Mouse (Mus musculus) left cerebral cortex, adult 2 months (tissue): ENCODE data around the gene Zdhhc7. TPM values are rescaled to one million over a fixed set of nuclear protein-coding genes. Genes with fewer than 3 reads are reported as not detected.
A peak's percentile ranks its signal among the peaks of the same experiment; 100 is the strongest.

Source experiments
- DNase-seq, 2 experiments: peaks; one replicate each; pipeline ENCODE4 v3.0.0; 2021 to 2022; ENCODE audit warnings: low spot score in 2 of 2, mixed read lengths in 1 of 2; ENCODE audit errors: extremely low spot score in 1 of 2
- H3K27ac ChIP-seq: fragments of 200-600 bp; 2 replicates; pipeline ENCODE4 v1.8.1; 2022
- H3K4me3 ChIP-seq: fragments of 200-600 bp; 2 replicates; pipeline ENCODE4 v1.8.1; 2022
- CTCF ChIP-seq: fragments of 200-600 bp; IDR thresholded peaks from 2 replicates; pipeline ENCODE4 v1.8.1; 2022; ENCODE audit warnings: antibody characterized with exemption, mild to moderate bottlenecking, moderate library complexity
- intact Hi-C: fragments of 180-260 bp; cut with DNase I; formaldehyde crosslinking; loops from one replicate; pipeline ENCODE4 v1.15.1; 2025
- long read RNA-seq, 2 experiments: library from polyadenylated mRNA; stranded (forward); transcript quantifications; one replicate each; pipeline ENCODE4 v2.0.0; 2021; ENCODE audit warnings: borderline mapping rate in 2 of 2
- total RNA-seq, 2 experiments: library from RNA; stranded (reverse); gene quantifications; 2 replicates each; pipeline ENCODE4 v1.2.3; 2021

Zdhhc7 gene
- 10 to 100 TPM; 33.5 to 38.5 TPM for total RNA-seq
- long read RNA-seq, experiment 1, transcript Zdhhc7-201 (8 exons, 3,069 nt), result major isoform, 50 of 60 reads
- long read RNA-seq, experiment 1, partial matches to known transcripts, result 1 of 60 reads
- long read RNA-seq, experiment 1, other reads (novel, unspliced or antisense), result 7 of 60 reads
- long read RNA-seq, experiment 2, transcript Zdhhc7-201 (8 exons, 3,069 nt), result major isoform, 54 of 69 reads
- long read RNA-seq, experiment 2, partial matches to known transcripts, result 3 of 69 reads
- long read RNA-seq, experiment 2, other reads (novel, unspliced or antisense), result 9 of 69 reads

GRCm38 (mm10) chr8:120101068-120101972 lies at the start of gene Zdhhc7:
Zdhhc7 (minus strand) TSS chr8:120101482.
- H3K4me3 ChIP-seq, result peak within 1 kb of the TSS; percentile 96
- TF ChIP-seq CTCF, result no peak; the same call in none of the 2 replicates
- H3K27ac ChIP-seq, result peak within 1 kb of the TSS; percentile 95
- intact Hi-C loops, result no loop called here
- peak; percentile 84 to 86 for DNase-seq

- H3K4me3 ChIP-seq, result no peak overlapping the region
- DNase-seq, result no peak
- no peak overlapping the region for H3K27ac ChIP-seq
- intact Hi-C loops, result no loop called here
- no peak for TF ChIP-seq CTCF
Measured at GRCm38 (mm10) chr8:120150028-120150427, 48.7 kb upstream of the Zdhhc7 start.

GRCm38 (mm10) chr8:120146051-120146450 lies 44.8 kb upstream of the Zdhhc7 start:
- TF ChIP-seq CTCF, result no peak
- Histone ChIP-seq H3K27ac (no peak overlapping the region; the same call in 1 of the 2 replicates), H3K4me3 (no peak overlapping the region)
- intact Hi-C loops, result no loop called here
- DNase-seq, result no peak

GRCm38 (mm10) chr8:120144652-120145301 lies 43.5 kb upstream of the Zdhhc7 start:
- TF ChIP-seq CTCF, result no peak
- no peak overlapping the region for H3K4me3 ChIP-seq
- peak in 1 of 2 experiments; percentile 49 for DNase-seq
- peak overlapping the region; percentile 83 for H3K27ac ChIP-seq
- intact Hi-C loops, result loop anchor here (5.0 kb wide), 1 partner anchor 192 kb away; no protein-coding TSS in a partner anchor

GRCm38 (mm10) chr8:120143911-120144651 lies 42.8 kb upstream of the Zdhhc7 start:
- H3K4me3 ChIP-seq, result no peak overlapping the region
- H3K27ac ChIP-seq, result peak overlapping the region; percentile 83
- intact Hi-C loops, result loop anchor here (5.0 kb wide), 1 partner anchor 192 kb away; no protein-coding TSS in a partner anchor
- TF ChIP-seq CTCF, result no peak
- peak; percentile 51 to 60 for DNase-seq

- Histone ChIP-seq H3K27ac (peak overlapping the region; percentile 21; the same call in 1 of the 2 replicates), H3K4me3 (no peak overlapping the region)
- intact Hi-C loops, result loop anchor here (2.0 to 5.0 kb wide), 2 partner anchors 26 to 188 kb away; partner anchors contain the start of gene 6430548M08Rik
- no peak for TF ChIP-seq CTCF
- DNase-seq, result no peak
Measured at GRCm38 (mm10) chr8:120140769-120141168, 39.5 kb upstream of the Zdhhc7 start.

GRCm38 (mm10) chr8:120138958-120139357 lies 37.7 kb upstream of the Zdhhc7 start:
- DNase-seq, result no peak
- Histone ChIP-seq H3K27ac (no peak overlapping the region), H3K4me3 (no peak overlapping the region)
- intact Hi-C loops, result no loop called here
- TF ChIP-seq CTCF, result no peak

GRCm38 (mm10) chr8:120136618-120137017 lies 35.3 kb upstream of the Zdhhc7 start:
- intact Hi-C loops, result no loop called here
- H3K27ac ChIP-seq, result peak overlapping the region; percentile 61
- peak; percentile 60 to 75 for DNase-seq
- peak; percentile 48 for TF ChIP-seq CTCF
- no peak overlapping the region for H3K4me3 ChIP-seq

- H3K4me3 ChIP-seq, result no peak overlapping the region
- TF ChIP-seq CTCF, result no peak
- H3K27ac ChIP-seq, result peak overlapping the region; percentile 61; the same call in 1 of the 2 replicates
- intact Hi-C loops, result no loop called here
- no peak for DNase-seq
Measured at GRCm38 (mm10) chr8:120135687-120136086, 34.4 kb upstream of the Zdhhc7 start.

- intact Hi-C loops, result no loop called here
- Histone ChIP-seq H3K4me3 (no peak overlapping the region), H3K27ac (no peak overlapping the region)
- TF ChIP-seq CTCF, result no peak; the same call in 1 of the 2 replicates
- no peak for DNase-seq
Measured at GRCm38 (mm10) chr8:120133169-120133568, 31.9 kb upstream of the Zdhhc7 start.

GRCm38 (mm10) chr8:120131158-120131557 lies 29.9 kb upstream of the Zdhhc7 start:
- TF ChIP-seq CTCF, result no peak
- intact Hi-C loops, result no loop called here
- no peak overlapping the region for H3K4me3 ChIP-seq
- no peak overlapping the region for H3K27ac ChIP-seq
- DNase-seq, result no peak
